Mouse (Mus musculus) left cerebral cortex, adult 8-10 months (tissue): ENCODE measurements around the gene Il4i1. TPM values are rescaled to one million over a fixed set of nuclear protein-coding genes. Genes with fewer than 3 reads are reported as not detected.
"Not testable (repeated sequence)": the region's sequence is repeated elsewhere in the genome, so short reads cannot be mapped to it uniquely, and the experiment has no call there.

Source experiments
- DNase-seq, 2 experiments: peaks; one replicate each; pipeline ENCODE4 v3.0.0; 2022; ENCODE audit warnings: low spot score in 2 of 2
- total RNA-seq, 4 experiments: library from RNA; stranded (reverse); gene quantifications; 2 replicates each; pipeline ENCODE4 v1.2.4; 2022

Il4i1 gene
- total RNA-seq, 4 experiments from 2014 or later: 2.1 to 8.4 (median 5.8) TPM

GRCm38 (mm10) chr7:44863210-44863609 is 47.0 kb downstream of the Il4i1 start:
- no peak for DNase-seq

DNA sequence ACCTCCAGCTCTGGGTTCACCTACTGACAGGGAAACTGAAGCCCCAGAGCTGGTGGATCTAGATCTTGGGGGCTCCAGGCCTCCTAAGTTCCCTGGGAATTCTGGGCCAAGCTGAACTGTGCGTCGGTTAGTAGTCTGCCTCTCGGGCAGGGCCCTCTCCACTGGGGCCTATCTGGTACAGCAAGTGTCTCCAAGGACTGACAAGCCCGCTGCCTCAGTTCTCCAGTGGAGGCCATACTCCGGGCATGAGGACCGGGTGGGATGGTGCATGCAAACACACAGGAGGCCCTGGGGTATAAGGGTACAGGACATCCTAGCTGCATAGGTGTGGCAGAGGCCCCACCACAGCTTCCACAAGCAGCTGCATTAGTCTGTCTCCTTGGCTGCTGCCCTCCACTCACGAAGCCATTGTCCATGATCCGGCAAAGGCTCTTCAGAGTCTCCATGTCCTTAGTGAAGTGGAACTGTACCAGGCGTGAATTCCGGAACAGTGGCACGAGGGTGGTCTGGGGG is 47.9 kb downstream of the Il4i1 start:
- DNase-seq: no peak

DNA sequence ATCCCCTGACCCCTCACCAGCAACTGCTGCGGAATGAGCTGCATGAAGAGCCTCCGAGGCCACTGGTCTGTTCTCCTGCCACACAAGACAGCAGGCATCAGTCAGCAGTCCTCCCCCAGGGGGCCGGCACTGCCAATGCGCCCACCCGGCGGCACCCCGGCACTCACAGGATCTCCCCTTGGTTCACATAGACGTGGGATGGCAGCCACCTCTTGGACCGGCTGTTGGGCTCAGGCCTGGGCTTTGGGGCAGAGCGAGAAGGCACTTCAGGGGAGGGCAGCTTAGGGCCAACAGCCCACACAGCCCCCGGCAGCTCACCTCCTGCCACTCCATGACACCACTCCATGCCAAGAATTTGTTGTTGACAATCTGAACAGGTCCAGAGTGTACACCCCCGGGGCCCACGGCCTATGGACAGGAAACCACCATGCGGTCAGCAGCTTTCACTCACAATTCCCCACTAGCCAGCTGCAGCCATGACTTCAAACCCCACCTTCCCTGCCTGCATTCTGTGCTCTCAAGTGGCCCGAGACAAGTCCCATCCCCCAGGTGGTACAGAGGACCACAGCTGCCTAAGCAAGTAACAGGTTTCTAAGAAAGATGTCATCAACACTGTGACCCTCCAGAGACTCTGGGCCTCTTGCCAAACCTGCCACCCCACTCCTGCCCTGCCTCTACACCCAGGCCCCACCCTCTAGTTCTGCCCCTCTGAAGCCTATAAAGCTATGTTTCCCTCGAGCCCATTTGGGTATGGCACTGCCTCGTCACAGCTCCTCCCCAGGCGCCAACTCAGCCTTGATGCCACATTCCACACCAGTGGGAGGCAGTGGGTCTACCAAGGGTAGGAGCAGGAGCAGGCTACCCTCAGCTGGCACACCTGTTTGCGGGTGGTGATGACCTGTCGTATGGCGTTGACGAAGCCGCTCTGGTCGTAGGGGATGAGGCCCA is 48.7 kb downstream of the Il4i1 start:
- no peak for DNase-seq

- no peak for DNase-seq
Observed at GRCm38 (mm10) chr7:44866276-44867009, 50.3 kb downstream of the Il4i1 start.

- DNase-seq: no peak
Observed at GRCm38 (mm10) chr7:44867010-44867702, 51.0 kb downstream of the Il4i1 start.

- no peak for DNase-seq
Observed at GRCm38 (mm10) chr7:44867802-44868201, 51.6 kb downstream of the Il4i1 start.

GRCm38 (mm10) chr7:44868465-44868864 is 52.3 kb downstream of the Il4i1 start:
- DNase-seq: no peak

DNA sequence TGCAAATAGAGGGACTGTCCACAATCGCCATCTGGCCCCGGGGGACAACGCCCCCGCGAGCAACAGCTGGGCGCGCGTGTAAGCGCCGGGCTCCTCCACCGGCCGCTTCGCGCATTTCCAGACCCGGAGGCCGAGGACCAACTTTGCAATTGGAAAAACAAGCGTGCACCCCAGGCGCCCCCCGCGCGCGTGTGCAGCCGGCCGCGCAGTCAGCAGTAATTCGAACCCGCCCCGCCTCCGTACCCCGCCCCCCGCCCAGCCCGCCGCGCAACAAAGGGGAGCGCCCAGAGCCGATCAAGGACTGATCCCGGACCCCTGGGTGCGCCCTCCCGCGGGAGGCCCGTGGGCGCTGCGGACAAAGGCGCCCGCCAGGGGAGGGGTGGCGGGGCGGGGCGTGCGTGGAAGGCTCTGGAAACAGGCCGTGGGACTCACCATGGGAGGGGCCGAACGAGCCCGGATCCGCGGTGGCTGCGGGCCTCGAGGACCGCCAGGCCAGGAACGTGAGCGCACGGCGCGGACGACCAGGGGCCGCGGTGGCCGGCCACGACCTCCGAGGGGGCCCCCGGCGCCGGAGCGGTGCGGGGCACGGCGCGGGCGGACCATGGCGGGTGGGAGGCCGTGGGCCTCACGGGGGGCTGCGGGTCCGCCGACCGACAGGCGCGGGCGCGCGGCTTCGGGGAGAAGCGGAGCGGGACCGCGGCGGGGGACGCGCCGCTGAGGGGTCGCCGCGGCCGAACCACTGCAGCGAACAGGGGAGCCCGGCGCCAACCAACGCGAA is 52.9 kb downstream of the Il4i1 start:
- no peak for DNase-seq

GRCm38 (mm10) chr7:44869697-44870528 is 53.7 kb downstream of the Il4i1 start, which contains the start of gene Ptov1:
Ptov1 (minus strand) TSS chr7:44869788.
- DNase-seq: peak; percentile 85 to 99

- no peak for DNase-seq
Observed at GRCm38 (mm10) chr7:44870614-44871013, 54.4 kb downstream of the Il4i1 start.

GRCm38 (mm10) chr7:44871181-44871580 is 55.0 kb downstream of the Il4i1 start:
- DNase-seq: no peak

GRCm38 (mm10) chr7:44871774-44872173 is 55.6 kb downstream of the Il4i1 start:
- not testable (repeated sequence) for DNase-seq

DNA sequence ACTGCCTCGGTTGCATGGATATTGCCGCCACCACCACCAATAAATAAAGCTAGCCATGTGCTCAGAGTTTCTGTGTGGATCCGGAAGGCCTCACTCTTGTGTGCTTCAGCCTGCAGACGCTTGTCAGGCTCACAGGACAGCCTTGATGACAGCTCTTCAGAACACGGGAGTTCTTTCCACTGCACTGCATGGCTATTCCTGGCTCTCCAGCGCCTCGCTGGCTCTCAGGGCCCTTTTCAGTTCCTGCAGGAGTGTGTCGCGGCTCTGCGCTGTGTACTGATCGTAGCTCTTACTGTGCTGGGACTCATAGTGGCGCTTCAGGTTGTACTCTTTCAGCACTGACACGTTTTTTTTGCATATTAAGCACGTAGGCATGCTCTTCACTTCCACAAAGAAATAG is 61.6 kb downstream of the Il4i1 start:
- no peak for DNase-seq

GRCm38 (mm10) chr7:44883036-44883435 is 66.8 kb downstream of the Il4i1 start:
- DNase-seq: no peak

DNA sequence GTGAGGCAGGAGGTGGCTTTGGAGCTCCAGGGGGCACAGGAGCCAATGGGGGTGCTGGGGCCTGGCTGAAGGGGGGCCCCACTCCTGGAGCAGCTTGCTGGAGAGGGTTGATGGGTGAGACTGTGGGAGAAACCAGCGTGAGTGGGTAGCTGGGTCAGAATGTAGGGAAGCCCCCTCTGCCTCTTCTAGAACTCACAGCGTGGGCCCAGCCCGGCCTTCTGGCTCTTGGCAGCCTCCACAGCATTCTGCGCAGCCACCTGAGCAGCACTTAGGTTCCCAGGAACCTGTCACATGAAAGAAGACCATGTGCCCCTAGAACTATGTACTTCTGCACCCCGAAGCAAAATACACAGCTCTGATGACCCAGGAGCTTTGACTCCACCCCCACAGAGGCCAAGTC is 68.5 kb downstream of the Il4i1 start:
- DNase-seq: no peak

- DNase-seq: no peak
Observed at GRCm38 (mm10) chr7:44886964-44887363, 70.8 kb downstream of the Il4i1 start.

DNA sequence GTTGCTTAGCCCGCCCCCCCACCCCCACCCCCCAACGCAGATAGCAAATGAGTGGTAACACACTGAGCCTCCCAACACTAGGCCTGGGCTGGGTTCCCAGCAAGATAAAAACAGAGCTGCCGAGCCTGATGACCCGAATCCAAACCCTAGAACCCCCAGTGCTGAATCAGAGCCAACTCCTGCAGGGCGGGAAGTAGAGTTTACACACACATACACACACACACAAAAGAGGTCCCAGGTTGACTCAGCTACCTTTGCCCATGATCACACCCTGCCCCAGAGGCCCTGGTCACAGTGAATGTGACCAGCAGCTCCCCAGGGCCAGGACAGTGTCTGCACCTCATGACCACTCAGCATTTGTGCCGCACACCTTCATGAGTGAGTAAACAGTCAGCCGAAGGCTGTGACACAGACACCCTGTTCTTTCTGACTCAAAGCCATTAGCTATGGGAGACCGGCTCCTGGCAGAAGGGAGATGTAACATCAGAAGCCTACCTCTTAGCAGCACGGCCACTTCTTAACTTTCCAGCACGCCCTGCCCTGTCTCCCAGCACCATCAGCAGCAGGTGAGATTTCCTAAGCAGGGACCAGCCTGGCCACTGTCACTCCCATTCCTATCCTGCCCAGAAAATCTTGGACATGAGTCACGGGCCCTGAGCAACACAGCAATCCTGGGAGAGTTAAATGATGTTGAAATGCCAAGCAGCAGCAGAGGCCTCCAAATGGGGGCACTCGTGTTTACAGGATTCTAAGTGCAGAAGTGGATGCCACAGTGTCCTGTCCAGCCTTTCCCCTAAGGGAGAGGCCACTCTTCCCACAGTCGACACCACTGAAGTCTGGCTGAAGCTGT is 72.3 kb downstream of the Il4i1 start:
- DNase-seq: no peak

DNA sequence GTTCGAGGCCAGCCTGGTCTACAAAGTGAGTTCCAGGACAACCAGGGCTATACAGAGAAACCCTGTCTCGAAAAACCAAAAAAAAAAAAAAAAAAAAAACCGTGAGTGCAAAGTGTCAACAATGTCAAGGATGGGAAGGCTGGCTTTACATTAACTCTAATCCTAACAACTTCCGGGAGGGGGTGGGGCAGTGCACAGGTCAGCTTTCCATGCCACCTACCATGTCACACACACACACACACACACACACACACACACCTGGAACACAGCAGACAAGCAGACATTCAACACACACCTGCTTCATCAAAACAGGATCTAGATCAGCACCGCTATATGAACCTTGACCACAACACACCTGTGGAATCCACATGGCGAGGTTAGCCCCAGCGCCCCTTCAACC is 74.0 kb downstream of the Il4i1 start:
- no peak for DNase-seq
